Mouse (Mus musculus) lung, postnatal 36 days (tissue): Measurements from ENCODE around the gene Ace.

ENCODE experiments used
- DNase-seq: peaks from one replicate; pipeline ENCODE4 v3.0.0; 2022; ENCODE audit warnings: mixed read lengths

Ace gene

GRCm38 (mm10) chr11:105967741-105968574 lies at the start of gene Ace:
Ace (plus strand) TSS chr11:105967945.
- DNase-seq: peak; percentile 67

GRCm38 (mm10) chr11:105920098-105920785 lies 47.5 kb upstream of the Ace start:
- DNase-seq: no peak

GRCm38 (mm10) chr11:105920836-105921235 lies 46.9 kb upstream of the Ace start:
- no peak for DNase-seq

GRCm38 (mm10) chr11:105921275-105921674 lies 46.5 kb upstream of the Ace start:
- no peak for DNase-seq

- no peak for DNase-seq
These were observed 44.7 kb upstream of the Ace start for GRCm38 (mm10) chr11:105922769-105923663.

- DNase-seq: peak; percentile 92
These were observed 40.4 kb upstream of the Ace start for GRCm38 (mm10) chr11:105927065-105928030.

GRCm38 (mm10) chr11:105928171-105928570 lies 39.6 kb upstream of the Ace start:
- DNase-seq: no peak

- no peak for DNase-seq
These were observed 36.4 kb upstream of the Ace start for GRCm38 (mm10) chr11:105931380-105931779.

- peak; percentile 74 for DNase-seq
These were observed 34.0 kb upstream of the Ace start for GRCm38 (mm10) chr11:105933746-105934145.

- peak; percentile 28 for DNase-seq
These were observed 33.4 kb upstream of the Ace start for GRCm38 (mm10) chr11:105934303-105934711.

- DNase-seq: no peak
These were observed 32.9 kb upstream of the Ace start for GRCm38 (mm10) chr11:105934816-105935215.

- no peak for DNase-seq
These were observed 32.2 kb upstream of the Ace start for GRCm38 (mm10) chr11:105935496-105935895.

- DNase-seq: peak; percentile 78
These were observed 31.5 kb upstream of the Ace start for GRCm38 (mm10) chr11:105936200-105936599.

GRCm38 (mm10) chr11:105936974-105937373 lies 30.8 kb upstream of the Ace start:
- DNase-seq: no peak

- DNase-seq: no peak
These were observed 29.0 kb upstream of the Ace start for GRCm38 (mm10) chr11:105938771-105939170.

GRCm38 (mm10) chr11:105941973-105942372 lies 25.8 kb upstream of the Ace start:
- DNase-seq: no peak

GRCm38 (mm10) chr11:105943133-105944102 lies 24.3 kb upstream of the Ace start:
- DNase-seq: peak; percentile 85

- DNase-seq: peak; percentile 90
These were observed 23.6 kb upstream of the Ace start for GRCm38 (mm10) chr11:105944126-105944621.

GRCm38 (mm10) chr11:105944770-105945672 lies 22.7 kb upstream of the Ace start:
- DNase-seq: peak; percentile 91
